Mouse (Mus musculus): ENCODE data around the gene Capn12.
"Not testable (repeated sequence)": the region's sequence is repeated elsewhere in the genome, so short reads cannot be mapped to it uniquely, and the experiment has no call there.

Gene Capn12

GRCm38 (mm10) chr7:28879606-28880005, 1.6 kb upstream of the Capn12 start:
- no peak for DNase-seq

GRCm38 (mm10) chr7:28880554-28880953, 668 bp upstream of the Capn12 start:
- DNase-seq, result no peak

GRCm38 (mm10) chr7:28883039-28883438, 1.8 kb downstream of the Capn12 start:
- DNase-seq, result no peak

- DNase-seq, result not testable (repeated sequence)
Observed at GRCm38 (mm10) chr7:28883704-28884103, 2.5 kb downstream of the Capn12 start.

GRCm38 (mm10) chr7:28886486-28886885, 5.3 kb downstream of the Capn12 start:
- DNase-seq, result no peak

GRCm38 (mm10) chr7:28888701-28889161, 7.5 kb downstream of the Capn12 start:
- DNase-seq, result peak; percentile 38 to 49

GRCm38 (mm10) chr7:28892601-28893000, 11.4 kb downstream of the Capn12 start:
- no peak for DNase-seq

- DNase-seq, result peak in 1 of 2 experiments; percentile 62
Observed at GRCm38 (mm10) chr7:28893643-28894265, 12.5 kb downstream of the Capn12 start.

GRCm38 (mm10) chr7:28894942-28895341, 13.7 kb downstream of the Capn12 start:
- DNase-seq, result no peak

GRCm38 (mm10) chr7:28897661-28898060, 16.4 kb downstream of the Capn12 start:
- DNase-seq, result no peak

GRCm38 (mm10) chr7:28899972-28900371, 18.8 kb downstream of the Capn12 start:
- no peak for DNase-seq

GRCm38 (mm10) chr7:28901311-28902125, 20.3 kb downstream of the Capn12 start:
- DNase-seq, result no peak

GRCm38 (mm10) chr7:28902180-28902579, 21.0 kb downstream of the Capn12 start:
- no peak for DNase-seq

GRCm38 (mm10) chr7:28902809-28903208, 21.6 kb downstream of the Capn12 start:
- peak; percentile 38 to 56 for DNase-seq

GRCm38 (mm10) chr7:28903778-28904177, 22.6 kb downstream of the Capn12 start:
- DNase-seq, result no peak

- peak; percentile 44 to 50 for DNase-seq
Observed at GRCm38 (mm10) chr7:28907195-28907594, 26.0 kb downstream of the Capn12 start.

GRCm38 (mm10) chr7:28911632-28912031, 30.4 kb downstream of the Capn12 start:
- no peak for DNase-seq

GRCm38 (mm10) chr7:28913171-28913570, 31.9 kb downstream of the Capn12 start:
- no peak for DNase-seq

- DNase-seq, result no peak
Observed at GRCm38 (mm10) chr7:28916491-28916890, 35.3 kb downstream of the Capn12 start.

- DNase-seq, result peak in 1 of 2 experiments; percentile 50
Observed at GRCm38 (mm10) chr7:28917503-28918426, 36.5 kb downstream of the Capn12 start.

- DNase-seq, result no peak
Observed at GRCm38 (mm10) chr7:28918540-28918939, 37.3 kb downstream of the Capn12 start.

GRCm38 (mm10) chr7:28919815-28920214, 38.6 kb downstream of the Capn12 start:
- peak; percentile 65 to 68 for DNase-seq

GRCm38 (mm10) chr7:28921178-28921577, 40.0 kb downstream of the Capn12 start:
- DNase-seq, result no peak

All from cerebellum, postnatal 25 days (tissue).